Mouse (Mus musculus): ENCODE measurements at regions not wholly inside any gene's neighbourhood (a gene's known extent, or its start where the extent isn't known, plus 50 kb on each side); places are given as distances from the start of the nearest gene placed in this dataset.

GRCm38 (mm10) chr4:83918093-83918492 lies 392.7 kb downstream of the Ccdc171 start:
- TF ChIP-seq CTCF (conservative IDR thresholded peaks at IDR 0.05 in 1 of 2, IDR thresholded peaks at IDR 0.05 in 1 of 2; ENCODE audit: low read depth in 2 of 2, low read length in 2 of 2) (no peak), SMC3 (IDR thresholded peaks at IDR 0.05; ENCODE audit: low read depth, low read length) (no peak)
